Mouse (Mus musculus) frontal cortex, adult 2 months (tissue): ENCODE measurements at regions not wholly inside any gene's neighbourhood (a gene's known extent, or its start where the extent isn't known, plus 50 kb on each side); places are given as distances from the start of the nearest gene placed in this dataset.

Experiments
- DNase-seq, 2 experiments: peaks; one replicate each; pipeline ENCODE4 v3.0.0; 2022; ENCODE audit warnings: low spot score in 1 of 2; ENCODE audit errors: extremely low spot score in 1 of 2

GRCm38 (mm10) chr2:106318695-106319266, 315.4 kb upstream of the Dnajc24 start:
- peak in 1 of 2 experiments; percentile 48 for DNase-seq

- no peak for DNase-seq
Observed at GRCm38 (mm10) chr2:106346781-106347180, 343.4 kb upstream of the Dnajc24 start.

GRCm38 (mm10) chr2:106347249-106347648, 343.9 kb upstream of the Dnajc24 start:
- no peak for DNase-seq

- DNase-seq: no peak
Observed at GRCm38 (mm10) chr2:106355565-106355964, 337.5 kb upstream of the Mpped2 start.

GRCm38 (mm10) chr2:106355984-106356547, 337.0 kb upstream of the Mpped2 start:
- peak; percentile 54 to 88 for DNase-seq

- no peak for DNase-seq
Observed at GRCm38 (mm10) chr2:106368641-106369040, 324.4 kb upstream of the Mpped2 start.

GRCm38 (mm10) chr2:106383415-106384285, 309.4 kb upstream of the Mpped2 start:
- DNase-seq: no peak

- DNase-seq: no peak
Observed at GRCm38 (mm10) chr2:106384286-106384595, 308.8 kb upstream of the Mpped2 start.

GRCm38 (mm10) chr2:106384842-106385241, 308.2 kb upstream of the Mpped2 start:
- DNase-seq: peak in 1 of 2 experiments; percentile 2

GRCm38 (mm10) chr2:106412158-106412557, 280.9 kb upstream of the Mpped2 start:
- DNase-seq: no peak

GRCm38 (mm10) chr2:106415474-106416019, 277.5 kb upstream of the Mpped2 start:
- DNase-seq: no peak

GRCm38 (mm10) chr2:106418181-106418580, 274.9 kb upstream of the Mpped2 start:
- no peak for DNase-seq

GRCm38 (mm10) chr2:106424974-106425373, 268.1 kb upstream of the Mpped2 start:
- DNase-seq: no peak

GRCm38 (mm10) chr2:106425451-106425881, 267.6 kb upstream of the Mpped2 start:
- DNase-seq: no peak

GRCm38 (mm10) chr2:106426010-106426409, 267.1 kb upstream of the Mpped2 start:
- no peak for DNase-seq

GRCm38 (mm10) chr2:106427237-106427636, 265.8 kb upstream of the Mpped2 start:
- DNase-seq: no peak

- peak in 1 of 2 experiments; percentile 10 for DNase-seq
Observed at GRCm38 (mm10) chr2:106428909-106429308, 264.2 kb upstream of the Mpped2 start.

- peak; percentile 48 to 91 for DNase-seq
Observed at GRCm38 (mm10) chr2:106431141-106431540, 261.9 kb upstream of the Mpped2 start.

GRCm38 (mm10) chr2:106431637-106432199, 261.4 kb upstream of the Mpped2 start:
- no peak for DNase-seq

GRCm38 (mm10) chr2:106436136-106436535, 256.9 kb upstream of the Mpped2 start:
- DNase-seq: no peak

GRCm38 (mm10) chr2:106454310-106454974, 238.6 kb upstream of the Mpped2 start:
- peak; percentile 4 to 34 for DNase-seq
